Mouse (Mus musculus): ENCODE results near the gene Tnfrsf13b.

DNA sequence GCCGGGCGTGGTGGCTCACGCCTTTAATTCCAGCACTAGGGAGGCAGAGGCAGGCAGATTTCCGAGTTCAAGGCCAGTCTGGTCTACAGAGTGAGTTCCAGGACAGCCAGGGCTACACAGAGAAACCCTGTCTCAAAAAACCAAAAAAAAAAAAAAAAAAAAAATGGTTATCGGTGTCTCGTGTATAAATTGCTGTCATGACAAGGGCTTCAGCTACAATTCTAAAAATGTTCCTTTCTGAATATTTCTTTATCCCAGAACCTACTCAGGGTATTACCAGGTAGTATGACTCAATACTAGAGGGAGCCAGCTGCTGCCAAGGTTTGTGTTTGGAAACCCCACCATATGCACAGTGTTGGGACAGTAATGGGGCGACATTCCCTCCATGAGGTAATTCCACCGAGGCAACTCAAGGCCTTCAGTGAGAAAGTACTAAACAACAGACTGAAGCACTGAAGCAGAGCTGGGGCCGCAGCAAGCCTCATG is 4.2 kb upstream of the Tnfrsf13b start:
- TF ChIP-seq CTCF (IDR thresholded peaks at IDR 0.05; ENCODE audit: low read depth) (no peak), EP300 (IDR thresholded peaks at IDR 0.05; ENCODE audit: low read depth) (no peak)

All from liver, postnatal 0 days (tissue).